ENCODE assay signal across 18 mouse cellular contexts in genomic region chr14:72121006-72121405, GRCm38 (mm10).
DNase-seq lines count a peak whose midpoint lies in the region; ATAC-seq lines count a peak whose summit lies in the region.
"Had no signal": no experiment of that assay in that cellular context is flagged by ENCODE, and none has a peak within 500 bp of the region (broad histone marks: within the 10 kb centered on the region; RNA-seq: fewer than 3 reads in every experiment).

No protein-coding gene starts in this region.

- no peaks in the 10 kb centered on the region for H3K4me1 ChIP-seq in kidney, embryonic 16.5 days (ENCODE audit: insufficient read depth, low read length)
- no peaks in the 10 kb centered on the region for H3K4me1 ChIP-seq in heart, embryonic 12.5 days (replicated peaks)
- H3K4me1 ChIP-seq: heart, embryonic 13.5 days; hindbrain, embryonic 15.5 days had no signal

- H3K27me3 ChIP-seq in kidney, embryonic 16.5 days (ENCODE audit: insufficient read depth, low read length), result no peaks in the 10 kb centered on the region
- no peaks in the 10 kb centered on the region for H3K27me3 ChIP-seq in heart, embryonic 12.5 days (replicated peaks)
- H3K27me3 ChIP-seq: embryonic facial prominence, embryonic 12.5 days; forebrain, embryonic 13.5 days; heart, embryonic 13.5 days; hindbrain, embryonic 15.5 days had no signal

- no peak overlapping the region for H3K4me2 ChIP-seq in kidney, embryonic 16.5 days (replicated peaks; ENCODE audit: low read depth, low read length)
- H3K4me2 ChIP-seq in heart, embryonic 12.5 days, result no peak overlapping the region
- H3K4me2 ChIP-seq: embryonic facial prominence, embryonic 12.5 days; forebrain, embryonic 13.5 days; heart, embryonic 13.5 days; hindbrain, embryonic 15.5 days had no signal

- WGBS in kidney, embryonic 16.5 days, result 0% methylated on average over 1 of the region's 1 CpGs
- WGBS in heart, embryonic 12.5 days, result 9% methylated on average over 1 of the region's 1 CpGs

- no peak overlapping the region for H3K27ac ChIP-seq in kidney, embryonic 16.5 days (ENCODE audit: low read length)
- no peak overlapping the region for H3K27ac ChIP-seq in heart, embryonic 12.5 days (ENCODE audit: poor library complexity, severe bottlenecking)
- H3K27ac ChIP-seq: embryonic facial prominence, embryonic 12.5 days; forebrain, embryonic 13.5 days; gastrocnemius, adult 2 months; heart, embryonic 13.5 days; hindbrain, embryonic 15.5 days had no signal

- H3K9ac ChIP-seq in kidney, embryonic 16.5 days (replicated peaks; ENCODE audit: low read length), result no peak overlapping the region
- H3K9ac ChIP-seq in heart, embryonic 12.5 days, result no peak overlapping the region
- H3K9ac ChIP-seq: embryonic facial prominence, embryonic 12.5 days; forebrain, embryonic 13.5 days; forebrain, postnatal 0 days; heart, embryonic 13.5 days; hindbrain, embryonic 15.5 days had no signal

- no peak overlapping the region for H3K4me3 ChIP-seq in kidney, embryonic 16.5 days (ENCODE audit: low read length)
- no peak overlapping the region for H3K4me3 ChIP-seq in heart, embryonic 12.5 days
- H3K4me3 ChIP-seq: embryonic facial prominence, embryonic 12.5 days; forebrain, embryonic 13.5 days; gastrocnemius, adult 2 months; heart, embryonic 13.5 days; hindbrain, embryonic 15.5 days had no signal

- 0 out of 2 replicates have a peak, but pooled peaks have one; percentile 61 for ATAC-seq in kidney, embryonic 16.5 days (ENCODE audit: low FRiP score, low TSS enrichment)
- ATAC-seq in heart, embryonic 12.5 days (ENCODE audit: insufficient number of reproducible peaks, low FRiP score), result no peak
- ATAC-seq in megakaryocyte progenitor cell, adult 5-6 weeks (replicated peaks; ENCODE audit: poor library complexity), result no peak
- ATAC-seq: forebrain, embryonic 13.5 days; forebrain, postnatal 0 days had no signal

- DNase-seq in kidney, adult 9 months, result no peak
- peak; percentile 21 for DNase-seq in embryo, embryonic 10 days (ENCODE audit: low spot score)
- DNase-seq in embryo, embryonic 11 days, result peak; percentile 8
- DNase-seq: adrenal gland, adult 8-10 months; cerebellum, adult 11 months; cerebellum, adult 8-10 months; cerebellum, postnatal 14 days; forebrain, postnatal 0 days; gastrocnemius, adult 2 months; gastrocnemius, postnatal 25 days; heart, postnatal 36 days had no signal

- H3K36me3 ChIP-seq in kidney, embryonic 16.5 days (ENCODE audit: insufficient read depth, low read length), result no peaks in the 10 kb centered on the region
- no peaks in the 10 kb centered on the region for H3K36me3 ChIP-seq in heart, embryonic 12.5 days
- H3K36me3 ChIP-seq: embryonic facial prominence, embryonic 12.5 days; heart, embryonic 13.5 days; hindbrain, embryonic 15.5 days had no signal

- no peaks in the 10 kb centered on the region for H3K9me3 ChIP-seq in kidney, embryonic 16.5 days (ENCODE audit: low read length)
- no peaks in the 10 kb centered on the region for H3K9me3 ChIP-seq in heart, embryonic 12.5 days (replicated peaks)
- H3K9me3 ChIP-seq: embryonic facial prominence, embryonic 12.5 days; forebrain, embryonic 13.5 days; heart, embryonic 13.5 days; hindbrain, embryonic 15.5 days had no signal
